Mouse (Mus musculus) leukemia stem cell, adult 10-12 weeks (primary cell): ENCODE measurements around the gene Tbr1. TPM values are rescaled to one million over a fixed set of nuclear protein-coding genes. Genes with fewer than 3 reads are reported as not detected.

Experiments
- polyA plus RNA-seq: library from polyadenylated mRNA; stranded (reverse); fragments of >175 nt; gene quantifications from 2 replicates; pipeline ENCODE4 v1.2.3, GENCODE M21; 2012; ENCODE audit warnings: low replicate concordance

The Tbr1 gene
- polyA plus RNA-seq, result 0.31 TPM in 1 of 2 replicates, not detected in the other

DNA sequence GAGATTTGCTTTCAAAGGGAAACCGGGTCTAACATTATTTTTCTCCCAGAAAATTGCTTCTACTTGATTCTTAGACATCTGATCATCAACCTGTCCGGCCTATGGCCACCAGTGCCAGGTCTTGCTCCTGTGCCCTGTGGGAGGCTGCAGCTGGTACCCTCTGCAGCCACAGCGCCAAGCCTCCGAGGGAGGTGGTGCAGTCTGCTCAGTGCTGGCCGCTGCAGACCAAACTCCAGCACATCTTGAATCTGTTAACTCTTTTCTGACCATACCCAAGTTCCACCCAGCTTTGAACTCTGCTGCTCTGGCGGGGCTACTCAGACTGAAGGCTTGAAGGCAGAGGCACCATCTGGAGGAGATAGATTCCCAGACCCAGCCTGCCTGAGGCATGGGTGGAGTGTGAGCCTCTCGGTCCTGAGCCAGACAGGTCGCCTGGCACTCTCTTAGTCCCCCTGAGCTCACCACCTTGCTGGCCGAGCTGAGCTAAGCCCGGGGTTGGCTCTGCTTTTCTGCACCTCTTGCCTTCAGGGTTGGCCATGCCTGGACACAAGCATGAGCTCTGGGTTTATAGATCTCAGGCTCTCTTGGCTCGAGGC lies at the start of gene Tbr1:
Gene Tbr1, plus strand, starts transcription at position 275 of the 596 bp plus-strand sequence.

Other genes with a start within 250 kb of the Tbr1 start
- gene Tank, start 224.3 kb upstream of the Tbr1 start, polyA plus RNA-seq, result 1.6 and 3.4 TPM in 2 replicates
- 0.52 and 8.1 TPM in 2 replicates for gene Psmd14, start 91.2 kb upstream of the Tbr1 start, polyA plus RNA-seq
- not detected in 2 replicates for gene Slc4a10, start 243.5 kb downstream of the Tbr1 start, polyA plus RNA-seq